Mouse (Mus musculus): Measurements from ENCODE around the gene Dclk1. TPM values are rescaled to one million over a fixed set of nuclear protein-coding genes. Genes with fewer than 3 reads are reported as not detected.

The Dclk1 gene
- polyA plus RNA-seq, 1 experiment from 2014 or later, result 56.1 TPM

DNA sequence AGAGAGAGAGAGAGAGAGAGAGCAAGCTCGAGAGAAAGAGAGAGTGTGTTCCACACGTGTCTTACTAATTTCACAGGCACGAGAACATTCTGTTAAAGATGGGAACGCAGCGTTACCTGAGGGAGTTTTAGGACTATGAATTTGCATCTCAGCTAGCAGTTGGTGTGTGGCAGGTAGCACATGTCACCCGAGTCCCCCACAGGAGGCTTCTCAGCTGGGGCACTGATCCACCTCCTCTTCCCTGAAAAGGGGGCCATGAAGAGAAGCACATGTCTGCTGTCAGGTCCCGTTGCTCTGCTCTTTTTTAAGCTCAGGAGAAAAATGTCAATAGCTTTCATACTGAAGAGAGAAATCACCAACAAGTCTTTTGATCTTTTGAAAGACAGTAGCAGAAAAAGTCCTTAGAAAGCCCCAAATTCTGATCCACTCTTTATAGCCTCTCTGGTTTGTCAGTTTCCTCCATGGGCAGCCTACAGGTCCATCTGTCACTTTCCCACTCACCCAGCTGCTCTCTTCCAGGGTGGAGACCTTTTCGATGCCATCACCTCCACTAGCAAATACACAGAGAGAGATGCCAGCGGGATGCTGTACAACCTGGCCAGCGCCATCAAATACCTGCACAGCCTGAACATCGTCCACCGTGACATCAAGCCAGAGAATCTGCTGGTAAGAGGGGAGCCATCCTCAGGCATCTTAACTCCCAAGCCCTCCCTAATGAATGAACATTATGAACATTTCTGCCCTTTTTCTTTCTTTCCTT is 247.2 kb downstream of the Dclk1 start:
- Histone ChIP-seq H3K9me3 (no peaks in the 10 kb centered on the region), H3K4me3 (no peak overlapping the region), H3K9ac (no peak overlapping the region), H3K36me3 (no peaks in the 10 kb centered on the region), H3K4me1 (peaks cover 8% of the 10 kb centered on the region; the same call in 1 of the 2 replicates), H3K27me3 (no peaks in the 10 kb centered on the region), H3K27ac (no peak overlapping the region), H3K4me2 (no peak overlapping the region)
- WGBS, result 67% methylated on average over 12 of the region's 12 CpGs
- ATAC-seq (ENCODE audit: insufficient number of reproducible peaks, insufficient read depth, low FRiP score, low TSS enrichment, low read depth), result no peak

DNA sequence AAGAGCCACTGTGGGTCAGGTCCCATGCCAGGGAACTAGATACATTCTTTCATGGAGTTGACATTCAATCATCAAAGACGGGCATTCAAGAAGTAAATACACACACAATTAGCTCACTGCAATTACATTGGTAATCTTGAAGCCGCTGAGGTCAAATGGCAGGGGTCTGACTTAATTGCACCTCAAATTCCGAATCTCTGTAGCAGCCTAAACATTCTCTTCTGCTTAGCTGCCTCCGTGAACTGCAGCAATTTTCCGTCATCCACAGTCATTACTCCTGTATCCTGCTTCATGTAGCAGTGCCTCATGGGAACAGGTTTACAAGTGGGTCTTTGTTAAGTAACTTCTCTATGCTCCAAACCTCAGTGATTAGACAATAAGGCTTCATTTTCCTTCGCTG is 249.9 kb downstream of the Dclk1 start:
- ATAC-seq (ENCODE audit: insufficient number of reproducible peaks, insufficient read depth, low FRiP score, low TSS enrichment, low read depth), result no peak
- H3K4me2 ChIP-seq, result no peak overlapping the region
- H3K9ac ChIP-seq, result no peak overlapping the region
- H3K4me3 ChIP-seq, result no peak overlapping the region
- WGBS, result 17% methylated on average over 6 of the region's 6 CpGs
- peaks cover 26% of the 10 kb centered on the region for H3K4me1 ChIP-seq
- no peaks in the 10 kb centered on the region for H3K27me3 ChIP-seq
- no peaks in the 10 kb centered on the region for H3K9me3 ChIP-seq
- no peaks in the 10 kb centered on the region for H3K36me3 ChIP-seq
- peak overlapping the region; percentile 35; the same call in 1 of the 2 replicates for H3K27ac ChIP-seq

DNA sequence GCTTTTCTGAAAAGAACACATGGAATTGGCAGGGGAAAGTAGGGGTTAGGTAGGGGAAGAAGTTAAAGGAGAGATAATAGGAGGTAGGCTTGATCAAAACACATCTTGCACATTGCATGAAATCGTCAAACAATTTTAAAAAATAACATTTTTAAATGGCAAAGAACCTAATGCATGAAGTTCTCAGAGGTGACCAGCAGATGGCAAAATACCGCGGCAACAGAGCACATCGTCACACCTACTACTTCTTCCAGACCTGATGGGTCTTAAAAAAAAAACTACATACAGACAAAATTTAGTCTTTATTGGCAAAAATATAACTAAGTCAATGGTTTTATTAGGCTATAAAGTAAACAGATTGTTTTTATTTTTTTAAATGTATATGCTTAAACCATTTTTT is 252.2 kb downstream of the Dclk1 start:
- no peaks in the 10 kb centered on the region; the same call in 1 of the 2 replicates for H3K36me3 ChIP-seq
- 41% methylated on average over 4 of the region's 4 CpGs for WGBS
- H3K4me2 ChIP-seq, result no peak overlapping the region
- H3K9ac ChIP-seq, result no peak overlapping the region
- H3K27me3 ChIP-seq, result no peaks in the 10 kb centered on the region
- ATAC-seq (ENCODE audit: insufficient number of reproducible peaks, insufficient read depth, low FRiP score, low TSS enrichment, low read depth), result no peak
- H3K4me3 ChIP-seq, result no peak overlapping the region
- H3K4me1 ChIP-seq, result peaks cover 37% of the 10 kb centered on the region
- H3K27ac ChIP-seq, result no peak overlapping the region
- no peaks in the 10 kb centered on the region for H3K9me3 ChIP-seq

DNA sequence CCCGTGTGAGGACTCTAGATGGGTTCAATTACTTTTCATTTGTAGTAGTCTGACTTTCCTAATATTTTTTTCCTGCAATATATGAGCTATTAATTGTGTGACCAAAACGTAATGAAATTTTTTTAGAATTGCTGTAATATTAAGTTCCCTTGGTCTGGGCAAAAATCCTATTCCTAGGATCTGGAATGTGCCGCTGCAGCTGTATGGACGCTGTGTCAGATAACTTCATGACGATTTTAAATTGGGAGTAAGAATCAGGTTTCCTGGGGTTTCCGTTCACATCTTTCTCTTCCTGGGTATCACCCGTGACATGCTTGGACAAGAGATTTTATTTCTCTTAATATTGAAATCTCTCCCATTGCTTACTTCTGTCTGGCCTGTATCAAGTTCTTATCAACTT is 253.1 kb downstream of the Dclk1 start:
- Histone ChIP-seq H3K36me3 (peaks cover 3% of the 10 kb centered on the region; the same call in 1 of the 2 replicates), H3K9ac (no peak overlapping the region), H3K27ac (no peak overlapping the region), H3K4me1 (peaks cover 37% of the 10 kb centered on the region), H3K9me3 (no peaks in the 10 kb centered on the region), H3K27me3 (no peaks in the 10 kb centered on the region), H3K4me2 (no peak overlapping the region), H3K4me3 (no peak overlapping the region)
- ATAC-seq (ENCODE audit: insufficient number of reproducible peaks, insufficient read depth, low FRiP score, low TSS enrichment, low read depth), result no peak
- 31% methylated on average over 7 of the region's 7 CpGs for WGBS

DNA sequence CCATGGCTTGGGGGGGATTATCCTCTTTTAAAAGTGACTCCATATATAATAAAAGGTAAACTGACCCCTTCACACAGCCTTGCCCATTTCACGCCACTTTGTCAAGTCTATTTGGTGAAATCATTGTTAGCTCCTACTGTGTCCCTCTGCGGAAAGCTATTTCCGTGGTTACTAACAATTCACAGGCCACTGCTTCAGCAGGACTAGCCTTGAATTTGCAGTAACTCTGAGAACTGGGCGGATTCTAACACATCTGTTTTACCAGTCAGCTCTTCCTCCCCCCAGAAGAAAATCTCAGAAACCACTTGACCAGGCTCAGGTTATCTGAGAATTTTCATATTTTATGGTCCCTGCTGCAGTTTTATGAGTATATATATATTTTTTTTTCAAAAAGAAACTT is 253.7 kb downstream of the Dclk1 start:
- H3K9me3 ChIP-seq, result no peaks in the 10 kb centered on the region
- no peak for ATAC-seq (ENCODE audit: insufficient number of reproducible peaks, insufficient read depth, low FRiP score, low TSS enrichment, low read depth)
- peaks cover 37% of the 10 kb centered on the region for H3K4me1 ChIP-seq
- no peaks in the 10 kb centered on the region for H3K27me3 ChIP-seq
- no peak overlapping the region for H3K4me2 ChIP-seq
- H3K36me3 ChIP-seq, result peaks cover 4% of the 10 kb centered on the region; the same call in 1 of the 2 replicates
- H3K4me3 ChIP-seq, result no peak overlapping the region
- WGBS, result 15% methylated on average over 4 of the region's 4 CpGs
- peak overlapping the region; percentile 74 for H3K27ac ChIP-seq
- no peak overlapping the region for H3K9ac ChIP-seq

- H3K4me1 ChIP-seq, result peaks cover 37% of the 10 kb centered on the region
- peak overlapping the region; percentile 74; the same call in 1 of the 2 replicates for H3K27ac ChIP-seq
Observed at GRCm38 (mm10) chr3:55496462-55496941, 254.3 kb downstream of the Dclk1 start.

GRCm38 (mm10) chr3:55499298-55499697 is 257.1 kb downstream of the Dclk1 start:
- Histone ChIP-seq H3K27ac (no peak overlapping the region), H3K4me2 (no peak overlapping the region), H3K36me3 (peaks cover 6% of the 10 kb centered on the region; the same call in 1 of the 2 replicates), H3K4me1 (peaks cover 29% of the 10 kb centered on the region), H3K9me3 (no peaks in the 10 kb centered on the region), H3K4me3 (no peak overlapping the region), H3K27me3 (no peaks in the 10 kb centered on the region), H3K9ac (no peak overlapping the region)
- ATAC-seq (ENCODE audit: insufficient number of reproducible peaks, insufficient read depth, low FRiP score, low TSS enrichment, low read depth), result no peak
- WGBS, result 79% methylated on average over 7 of the region's 7 CpGs

More at GRCm38 (mm10) chr3:55496462-55496941, 254.3 kb downstream of the Dclk1 start:
- Histone ChIP-seq H3K36me3 (peaks cover 6% of the 10 kb centered on the region; the same call in 1 of the 2 replicates), H3K9ac (no peak overlapping the region), H3K4me2 (0 out of 2 replicates have a peak overlapping the region, but pooled peaks have one; percentile 18), H3K27me3 (no peaks in the 10 kb centered on the region), H3K9me3 (no peaks in the 10 kb centered on the region), H3K4me3 (no peak overlapping the region)
- no peak for ATAC-seq (ENCODE audit: insufficient number of reproducible peaks, insufficient read depth, low FRiP score, low TSS enrichment, low read depth)
- 20% methylated on average over 9 of the region's 9 CpGs for WGBS

GRCm38 (mm10) chr3:55510198-55510597 is 268.0 kb downstream of the Dclk1 start:
- Histone ChIP-seq H3K27ac (no peak overlapping the region), H3K27me3 (no peaks in the 10 kb centered on the region), H3K4me3 (no peak overlapping the region), H3K4me2 (no peak overlapping the region), H3K9ac (no peak overlapping the region), H3K36me3 (peaks cover 14% of the 10 kb centered on the region), H3K4me1 (peaks cover 17% of the 10 kb centered on the region), H3K9me3 (0 out of 2 replicates have a peak, but pooled peaks cover 2% of the 10 kb centered on the region)
- WGBS, result 87% methylated on average over 7 of the region's 7 CpGs
- no peak for ATAC-seq (ENCODE audit: insufficient number of reproducible peaks, insufficient read depth, low FRiP score, low TSS enrichment, low read depth)

DNA sequence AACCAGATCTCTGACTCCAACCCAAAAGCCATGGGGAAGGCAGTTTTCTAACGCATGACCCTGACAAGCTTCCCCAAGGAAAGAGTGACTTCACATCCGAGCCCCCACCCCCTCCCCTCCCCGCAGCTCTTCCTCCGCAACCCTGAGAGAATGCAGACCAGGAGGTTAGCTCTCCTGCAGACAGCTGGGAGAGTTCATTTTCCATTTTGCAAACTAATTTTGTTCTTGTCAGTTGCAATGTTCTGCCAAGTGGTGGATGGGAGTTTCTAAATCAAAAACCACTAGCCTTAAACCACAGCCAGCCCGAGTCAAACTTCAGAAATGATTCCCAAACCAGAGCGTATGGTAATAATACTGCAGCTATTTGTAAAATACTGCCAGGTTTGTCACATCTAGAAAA is 269.5 kb downstream of the Dclk1 start:
- ATAC-seq (ENCODE audit: insufficient number of reproducible peaks, insufficient read depth, low FRiP score, low TSS enrichment, low read depth), result no peak
- 33% methylated on average over 6 of the region's 6 CpGs for WGBS
- H3K27me3 ChIP-seq, result no peaks in the 10 kb centered on the region
- H3K4me3 ChIP-seq, result no peak overlapping the region
- peak overlapping the region; percentile 61 for H3K27ac ChIP-seq
- peaks cover 28% of the 10 kb centered on the region for H3K4me1 ChIP-seq
- H3K36me3 ChIP-seq, result peaks cover 10% of the 10 kb centered on the region; the same call in 1 of the 2 replicates
- H3K9ac ChIP-seq, result no peak overlapping the region
- peak overlapping the region; percentile 26 for H3K4me2 ChIP-seq
- H3K9me3 ChIP-seq, result no peaks in the 10 kb centered on the region

GRCm38 (mm10) chr3:55515966-55516365 is 273.8 kb downstream of the Dclk1 start:
- Histone ChIP-seq H3K9ac (no peak overlapping the region), H3K4me1 (peaks cover 47% of the 10 kb centered on the region), H3K36me3 (no peaks in the 10 kb centered on the region; the same call in 1 of the 2 replicates), H3K9me3 (no peaks in the 10 kb centered on the region), H3K4me3 (no peak overlapping the region), H3K27ac (no peak overlapping the region), H3K27me3 (no peaks in the 10 kb centered on the region), H3K4me2 (no peak overlapping the region)
- ATAC-seq (ENCODE audit: insufficient number of reproducible peaks, insufficient read depth, low FRiP score, low TSS enrichment, low read depth), result no peak
- WGBS, result 59% methylated on average over 5 of the region's 5 CpGs

- H3K36me3 ChIP-seq, result no peaks in the 10 kb centered on the region; the same call in 1 of the 2 replicates
- no peaks in the 10 kb centered on the region for H3K27me3 ChIP-seq
- H3K27ac ChIP-seq, result peak overlapping the region; percentile 64
- WGBS, result 39% methylated on average over 17 of the region's 17 CpGs
- H3K9me3 ChIP-seq, result no peaks in the 10 kb centered on the region
- peak overlapping the region; percentile 20 for H3K4me3 ChIP-seq
- peak overlapping the region; percentile 48 for H3K4me2 ChIP-seq
- no peak for ATAC-seq (ENCODE audit: insufficient number of reproducible peaks, insufficient read depth, low FRiP score, low TSS enrichment, low read depth)
- H3K9ac ChIP-seq, result peak overlapping the region; percentile 61; the same call in 1 of the 2 replicates
- peaks cover 44% of the 10 kb centered on the region for H3K4me1 ChIP-seq
Observed at GRCm38 (mm10) chr3:55517454-55518014, 275.4 kb downstream of the Dclk1 start.

All from embryonic facial prominence, embryonic 13.5 days (tissue).